Mouse (Mus musculus): Measurements from ENCODE around the gene Stt3a.

Stt3a gene

GRCm38 (mm10) chr9:36716624-36717023, 50.9 kb downstream of the Stt3a start:
- DNase-seq (ENCODE audit: low spot score), result peak; percentile 9

- no peak for DNase-seq (ENCODE audit: low spot score)
Measured at GRCm38 (mm10) chr9:36707304-36707703, 60.2 kb downstream of the Stt3a start.

- no peak for DNase-seq (ENCODE audit: low spot score)
Measured at GRCm38 (mm10) chr9:36705923-36706322, 61.6 kb downstream of the Stt3a start.

- no peak for DNase-seq (ENCODE audit: low spot score)
Measured at GRCm38 (mm10) chr9:36694276-36694675, 73.2 kb downstream of the Stt3a start.

GRCm38 (mm10) chr9:36692920-36693319, 74.6 kb downstream of the Stt3a start, which contains the start of gene Acrv1:
TSS of gene Acrv1 (plus strand) at chr9:36693220.
- no peak for DNase-seq (ENCODE audit: low spot score)

GRCm38 (mm10) chr9:36687329-36687728, 80.2 kb downstream of the Stt3a start:
- peak; percentile 5 for DNase-seq (ENCODE audit: low spot score)

- DNase-seq (ENCODE audit: low spot score), result no peak
Measured at GRCm38 (mm10) chr9:36681424-36681823, 86.1 kb downstream of the Stt3a start.
